Mouse (Mus musculus): ENCODE results near the gene Polh. TPM values are rescaled to one million over a fixed set of nuclear protein-coding genes. Genes with fewer than 3 reads are reported as not detected.

Gene Polh
- polyA plus RNA-seq, 1 experiment from 2014 or later: 14.8 TPM

- Histone ChIP-seq H3K36me3 (peaks cover 55% of the 10 kb centered on the region), H3K9ac (no peak overlapping the region), H3K9me3 (no peaks in the 10 kb centered on the region), H3K4me1 (replicated peaks) (peaks cover 20% of the 10 kb centered on the region), H3K27ac (no peak overlapping the region), H3K4me2 (replicated peaks) (no peak overlapping the region), H3K4me3 (replicated peaks) (no peak overlapping the region), H3K27me3 (replicated peaks) (no peaks in the 10 kb centered on the region)
- no peak for ATAC-seq
- WGBS: 66% methylated on average over 5 of the region's 5 CpGs
Observed at GRCm38 (mm10) chr17:46166270-46166669, 36.2 kb downstream of the Polh start.

- H3K27ac ChIP-seq: no peak overlapping the region
- WGBS: 81% methylated on average over 12 of the region's 12 CpGs
Observed at GRCm38 (mm10) chr17:46165460-46165859, 37.0 kb downstream of the Polh start.

GRCm38 (mm10) chr17:46164791-46165190 is 37.7 kb downstream of the Polh start:
- Histone ChIP-seq H3K9me3 (no peaks in the 10 kb centered on the region), H3K27me3 (replicated peaks) (no peaks in the 10 kb centered on the region), H3K4me3 (replicated peaks) (no peak overlapping the region), H3K4me2 (replicated peaks) (no peak overlapping the region), H3K9ac (no peak overlapping the region), H3K27ac (no peak overlapping the region), H3K36me3 (peaks cover 51% of the 10 kb centered on the region), H3K4me1 (replicated peaks) (peaks cover 20% of the 10 kb centered on the region)
- no peak for ATAC-seq
- 91% methylated on average over 10 of the region's 10 CpGs for WGBS

More at GRCm38 (mm10) chr17:46165460-46165859, 37.0 kb downstream of the Polh start:
- peaks cover 55% of the 10 kb centered on the region for H3K36me3 ChIP-seq
- H3K9me3 ChIP-seq: no peaks in the 10 kb centered on the region
- no peak overlapping the region for H3K9ac ChIP-seq
- peaks cover 20% of the 10 kb centered on the region for H3K4me1 ChIP-seq (replicated peaks)
- H3K4me2 ChIP-seq (replicated peaks): no peak overlapping the region
- ATAC-seq: no peak
- H3K27me3 ChIP-seq (replicated peaks): no peaks in the 10 kb centered on the region
- no peak overlapping the region for H3K4me3 ChIP-seq (replicated peaks)

- Histone ChIP-seq H3K4me1 (replicated peaks) (peaks cover 23% of the 10 kb centered on the region), H3K27me3 (replicated peaks) (no peaks in the 10 kb centered on the region), H3K36me3 (peaks cover 47% of the 10 kb centered on the region), H3K4me3 (replicated peaks) (no peak overlapping the region), H3K4me2 (replicated peaks) (no peak overlapping the region), H3K9ac (no peak overlapping the region), H3K27ac (no peak overlapping the region), H3K9me3 (no peaks in the 10 kb centered on the region)
- ATAC-seq: no peak
- 94% methylated on average over 8 of the region's 8 CpGs for WGBS
Observed at GRCm38 (mm10) chr17:46164301-46164700, 38.1 kb downstream of the Polh start.

GRCm38 (mm10) chr17:46162951-46163421 is 39.5 kb downstream of the Polh start:
- 63% methylated on average over 9 of the region's 9 CpGs for WGBS

GRCm38 (mm10) chr17:46162551-46162950 is 39.9 kb downstream of the Polh start:
- peaks cover 33% of the 10 kb centered on the region for H3K36me3 ChIP-seq
- ATAC-seq: no peak
- peak overlapping the region; percentile 74 for H3K4me2 ChIP-seq (replicated peaks)
- H3K4me1 ChIP-seq (replicated peaks): peaks cover 25% of the 10 kb centered on the region
- no peak overlapping the region for H3K27ac ChIP-seq
- H3K9ac ChIP-seq: no peak overlapping the region
- no peaks in the 10 kb centered on the region for H3K9me3 ChIP-seq
- H3K27me3 ChIP-seq (replicated peaks): no peaks in the 10 kb centered on the region
- WGBS: 85% methylated on average over 7 of the region's 7 CpGs
- H3K4me3 ChIP-seq (replicated peaks): no peak overlapping the region

More at GRCm38 (mm10) chr17:46162951-46163421, 39.5 kb downstream of the Polh start:
- no peak overlapping the region for H3K9ac ChIP-seq
- ATAC-seq: no peak
- peak overlapping the region; percentile 48; the same call in 1 of the 2 replicates for H3K27ac ChIP-seq
- H3K36me3 ChIP-seq: peaks cover 37% of the 10 kb centered on the region
- H3K4me3 ChIP-seq (replicated peaks): no peak overlapping the region
- no peaks in the 10 kb centered on the region for H3K9me3 ChIP-seq
- peaks cover 25% of the 10 kb centered on the region for H3K4me1 ChIP-seq (replicated peaks)
- no peaks in the 10 kb centered on the region for H3K27me3 ChIP-seq (replicated peaks)
- peak overlapping the region; percentile 74 for H3K4me2 ChIP-seq (replicated peaks)

- Histone ChIP-seq H3K4me1 (replicated peaks) (peaks cover 25% of the 10 kb centered on the region), H3K27ac (peak overlapping the region; percentile 72; the same call in 1 of the 2 replicates), H3K36me3 (peaks cover 25% of the 10 kb centered on the region), H3K27me3 (replicated peaks) (no peaks in the 10 kb centered on the region), H3K9me3 (no peaks in the 10 kb centered on the region), H3K9ac (peak overlapping the region; percentile 80), H3K4me2 (replicated peaks) (peak overlapping the region; percentile 74), H3K4me3 (replicated peaks) (peak overlapping the region; percentile 86)
- no peak for ATAC-seq
- 43% methylated on average over 9 of the region's 9 CpGs for WGBS
Observed at GRCm38 (mm10) chr17:46161710-46162109, 40.7 kb downstream of the Polh start.

- under 1% methylated on average over 19 of the region's 19 CpGs for WGBS
- peak overlapping the region; percentile 86 for H3K4me3 ChIP-seq (replicated peaks)
- H3K9ac ChIP-seq: peak overlapping the region; percentile 80
- no peaks in the 10 kb centered on the region for H3K9me3 ChIP-seq
- peak overlapping the region; percentile 72 for H3K27ac ChIP-seq
- peak overlapping the region; percentile 74 for H3K4me2 ChIP-seq (replicated peaks)
- ATAC-seq: peak; percentile 26
- peaks cover 25% of the 10 kb centered on the region for H3K4me1 ChIP-seq (replicated peaks)
- no peaks in the 10 kb centered on the region for H3K27me3 ChIP-seq (replicated peaks)
- peaks cover 20% of the 10 kb centered on the region; the same call in 1 of the 2 replicates for H3K36me3 ChIP-seq
Observed at GRCm38 (mm10) chr17:46161179-46161578, 41.3 kb downstream of the Polh start.

- Histone ChIP-seq H3K4me2 (replicated peaks) (peak within 1 kb of the TSS; percentile 77), H3K9ac (peak within 1 kb of the TSS; percentile 80), H3K36me3 (peaks cover 15% of the 10 kb centered on the region; the same call in 1 of the 2 replicates), H3K9me3 (no peaks in the 10 kb centered on the region), H3K27me3 (replicated peaks) (no peaks in the 10 kb centered on the region), H3K27ac (peak within 1 kb of the TSS; percentile 88), H3K4me1 (replicated peaks) (peaks cover 25% of the 10 kb centered on the region), H3K4me3 (replicated peaks) (peak within 1 kb of the TSS; percentile 86)
- WGBS: under 1% methylated on average over 23 of the region's 23 CpGs
- peak; percentile 93 for ATAC-seq
Observed at GRCm38 (mm10) chr17:46160686-46161085, 41.8 kb downstream of the Polh start, which contains the start of gene Gtpbp2. Gene Gtpbp2 (plus strand): TSS chr17:46161032.

GRCm38 (mm10) chr17:46160090-46160662 is 42.3 kb downstream of the Polh start:
- peak overlapping the region; percentile 86 for H3K4me3 ChIP-seq (replicated peaks)
- peak; percentile 72 for ATAC-seq
- H3K4me2 ChIP-seq (replicated peaks): peak overlapping the region; percentile 77
- H3K9me3 ChIP-seq: no peaks in the 10 kb centered on the region
- peaks cover 10% of the 10 kb centered on the region; the same call in 1 of the 2 replicates for H3K36me3 ChIP-seq
- H3K27me3 ChIP-seq (replicated peaks): no peaks in the 10 kb centered on the region
- H3K27ac ChIP-seq: peak overlapping the region; percentile 88
- peaks cover 25% of the 10 kb centered on the region for H3K4me1 ChIP-seq (replicated peaks)
- H3K9ac ChIP-seq: peak overlapping the region; percentile 50
- WGBS: under 1% methylated on average over 16 of the region's 16 CpGs

GRCm38 (mm10) chr17:46159236-46159635 is 43.2 kb downstream of the Polh start:
- Histone ChIP-seq H3K4me2 (replicated peaks) (peak overlapping the region; percentile 77), H3K36me3 (peaks cover 1% of the 10 kb centered on the region; the same call in 1 of the 2 replicates), H3K4me1 (replicated peaks) (peaks cover 25% of the 10 kb centered on the region), H3K27me3 (replicated peaks) (no peaks in the 10 kb centered on the region), H3K4me3 (replicated peaks) (no peak overlapping the region), H3K9ac (no peak overlapping the region), H3K27ac (no peak overlapping the region), H3K9me3 (no peaks in the 10 kb centered on the region)
- WGBS: 37% methylated on average over 2 of the region's 2 CpGs
- ATAC-seq: no peak

- peaks cover 21% of the 10 kb centered on the region for H3K4me1 ChIP-seq (replicated peaks)
- no peaks in the 10 kb centered on the region for H3K36me3 ChIP-seq
- H3K4me3 ChIP-seq (replicated peaks): no peak overlapping the region
- H3K27ac ChIP-seq: no peak overlapping the region
- H3K27me3 ChIP-seq (replicated peaks): no peaks in the 10 kb centered on the region
- WGBS: 89% methylated on average over 8 of the region's 8 CpGs
- H3K9me3 ChIP-seq: no peaks in the 10 kb centered on the region
- no peak overlapping the region for H3K4me2 ChIP-seq (replicated peaks)
- H3K9ac ChIP-seq: no peak overlapping the region
- no peak for ATAC-seq
Observed at GRCm38 (mm10) chr17:46157131-46157530, 45.3 kb downstream of the Polh start.

- Histone ChIP-seq H3K9ac (no peak overlapping the region), H3K9me3 (no peaks in the 10 kb centered on the region), H3K27me3 (replicated peaks) (no peaks in the 10 kb centered on the region), H3K27ac (no peak overlapping the region), H3K4me1 (replicated peaks) (peaks cover 17% of the 10 kb centered on the region), H3K4me2 (replicated peaks) (no peak overlapping the region), H3K36me3 (no peaks in the 10 kb centered on the region), H3K4me3 (replicated peaks) (no peak overlapping the region)
- no peak for ATAC-seq
- 80% methylated on average over 5 of the region's 5 CpGs for WGBS
Observed at GRCm38 (mm10) chr17:46156680-46157079, 45.8 kb downstream of the Polh start.

Data from intestine, embryonic 15.5 days (tissue).